Mouse (Mus musculus): ENCODE data around the gene Dennd6a. TPM values are rescaled to one million over a fixed set of nuclear protein-coding genes. Genes with fewer than 3 reads are reported as not detected.
"Not testable (repeated sequence)": the region's sequence is repeated elsewhere in the genome, so short reads cannot be mapped to it uniquely, and the experiment has no call there.

Dennd6a gene
- 16.5 and 18.5 TPM in 2 replicates for polyA plus RNA-seq (2014; fragmentation: Nextera tagmentation; extraction: Ambion mirVana)

GRCm38 (mm10) chr14:26573556-26573955, at the start of gene Dennd6a:
Gene Dennd6a (plus strand): TSS chr14:26573856.
- not testable (repeated sequence) for H3K4me1 ChIP-seq (ENCODE audit: control insufficient read depth, insufficient read depth, low read length); H3K4me2 ChIP-seq (ENCODE audit: low read length); H3K9me3 ChIP-seq (ENCODE audit: control insufficient read depth, low read length); H3K4me3 ChIP-seq (replicated peaks; ENCODE audit: low read depth, low read length); H3K36me3 ChIP-seq (ENCODE audit: control insufficient read depth, insufficient read depth, low read length); H3K27ac ChIP-seq (replicated peaks; ENCODE audit: low read depth, low read length); ATAC-seq (ENCODE audit: low FRiP score, low TSS enrichment); H3K27me3 ChIP-seq (ENCODE audit: control insufficient read depth, insufficient read depth, low read length); DNase-seq; H3K9ac ChIP-seq (replicated peaks; ENCODE audit: low read length)
- 87% methylated on average over 5 of the region's 5 CpGs for WGBS

- DNase-seq: no peak
Measured at GRCm38 (mm10) chr14:26525955-26526354, 47.7 kb upstream of the Dennd6a start.

GRCm38 (mm10) chr14:26528296-26528695, 45.4 kb upstream of the Dennd6a start:
- WGBS: 84% methylated on average over 2 of the region's 2 CpGs
- no peak overlapping the region for H3K4me2 ChIP-seq (ENCODE audit: low read length)
- no peak overlapping the region for H3K9ac ChIP-seq (replicated peaks; ENCODE audit: low read length)
- no peaks in the 10 kb centered on the region for H3K27me3 ChIP-seq (ENCODE audit: control insufficient read depth, insufficient read depth, low read length)
- H3K4me3 ChIP-seq (replicated peaks; ENCODE audit: low read depth, low read length): no peak overlapping the region
- DNase-seq (no peak), ATAC-seq (ENCODE audit: low FRiP score, low TSS enrichment) (no peak)
- H3K27ac ChIP-seq (replicated peaks; ENCODE audit: low read depth, low read length): no peak overlapping the region
- no peaks in the 10 kb centered on the region for H3K9me3 ChIP-seq (ENCODE audit: control insufficient read depth, low read length)
- 0 out of 2 replicates have a peak, but pooled peaks cover 3% of the 10 kb centered on the region for H3K36me3 ChIP-seq (ENCODE audit: control insufficient read depth, insufficient read depth, low read length)
- H3K4me1 ChIP-seq (ENCODE audit: control insufficient read depth, insufficient read depth, low read length): peaks cover 29% of the 10 kb centered on the region

More at GRCm38 (mm10) chr14:26525955-26526354, 47.7 kb upstream of the Dennd6a start:
- no peak overlapping the region for H3K4me2 ChIP-seq (ENCODE audit: low read length)
- peaks cover 10% of the 10 kb centered on the region for H3K4me1 ChIP-seq (ENCODE audit: control insufficient read depth, insufficient read depth, low read length)
- no peak overlapping the region for H3K9ac ChIP-seq (replicated peaks; ENCODE audit: low read length)
- 44% methylated on average over 3 of the region's 3 CpGs for WGBS
- no peaks in the 10 kb centered on the region for H3K27me3 ChIP-seq (ENCODE audit: control insufficient read depth, insufficient read depth, low read length)
- 0 out of 2 replicates have a peak, but pooled peaks cover 3% of the 10 kb centered on the region for H3K36me3 ChIP-seq (ENCODE audit: control insufficient read depth, insufficient read depth, low read length)
- ATAC-seq (ENCODE audit: low FRiP score, low TSS enrichment): no peak
- no peak overlapping the region for H3K27ac ChIP-seq (replicated peaks; ENCODE audit: low read depth, low read length)
- H3K9me3 ChIP-seq (ENCODE audit: control insufficient read depth, low read length): no peaks in the 10 kb centered on the region
- no peak overlapping the region for H3K4me3 ChIP-seq (replicated peaks; ENCODE audit: low read depth, low read length)

GRCm38 (mm10) chr14:26530350-26530749, 43.3 kb upstream of the Dennd6a start:
- no peak for ATAC-seq (ENCODE audit: low FRiP score, low TSS enrichment)
- Histone ChIP-seq H3K9ac (replicated peaks; ENCODE audit: low read length) (no peak overlapping the region), H3K27ac (replicated peaks; ENCODE audit: low read depth, low read length) (no peak overlapping the region), H3K4me1 (ENCODE audit: control insufficient read depth, insufficient read depth, low read length) (peaks cover 33% of the 10 kb centered on the region), H3K36me3 (ENCODE audit: control insufficient read depth, insufficient read depth, low read length) (no peaks in the 10 kb centered on the region), H3K27me3 (ENCODE audit: control insufficient read depth, insufficient read depth, low read length) (no peaks in the 10 kb centered on the region), H3K9me3 (ENCODE audit: control insufficient read depth, low read length) (no peaks in the 10 kb centered on the region), H3K4me2 (ENCODE audit: low read length) (peak overlapping the region; percentile 20; the same call in 1 of the 2 replicates), H3K4me3 (replicated peaks; ENCODE audit: low read depth, low read length) (no peak overlapping the region)
- 56% methylated on average over 7 of the region's 7 CpGs for WGBS
- DNase-seq: no peak

GRCm38 (mm10) chr14:26531410-26532313, 42.0 kb upstream of the Dennd6a start:
- ATAC-seq (ENCODE audit: low FRiP score, low TSS enrichment): no peak
- 0 out of 2 replicates have a peak overlapping the region, but pooled peaks have one; percentile 12 for H3K9ac ChIP-seq (replicated peaks; ENCODE audit: low read length)
- 0 out of 2 replicates have a peak overlapping the region, but pooled peaks have one; percentile 1 for H3K4me3 ChIP-seq (replicated peaks; ENCODE audit: low read depth, low read length)
- 86% methylated on average over 10 of the region's 10 CpGs for WGBS
- no peak overlapping the region for H3K27ac ChIP-seq (replicated peaks; ENCODE audit: low read depth, low read length)
- peaks cover 33% of the 10 kb centered on the region for H3K4me1 ChIP-seq (ENCODE audit: control insufficient read depth, insufficient read depth, low read length)
- no peaks in the 10 kb centered on the region for H3K27me3 ChIP-seq (ENCODE audit: control insufficient read depth, insufficient read depth, low read length)
- DNase-seq: no peak
- H3K4me2 ChIP-seq (ENCODE audit: low read length): peak overlapping the region; percentile 20
- H3K9me3 ChIP-seq (ENCODE audit: control insufficient read depth, low read length): no peaks in the 10 kb centered on the region
- H3K36me3 ChIP-seq (ENCODE audit: control insufficient read depth, insufficient read depth, low read length): no peaks in the 10 kb centered on the region

GRCm38 (mm10) chr14:26532752-26533151, 40.9 kb upstream of the Dennd6a start:
- Histone ChIP-seq H3K4me1 (ENCODE audit: control insufficient read depth, insufficient read depth, low read length) (peaks cover 33% of the 10 kb centered on the region), H3K27ac (replicated peaks; ENCODE audit: low read depth, low read length) (no peak overlapping the region), H3K9ac (replicated peaks; ENCODE audit: low read length) (peak overlapping the region; percentile 86), H3K4me3 (replicated peaks; ENCODE audit: low read depth, low read length) (peak overlapping the region; percentile 94), H3K4me2 (ENCODE audit: low read length) (peak overlapping the region; percentile 78), H3K36me3 (ENCODE audit: control insufficient read depth, insufficient read depth, low read length) (no peaks in the 10 kb centered on the region), H3K27me3 (ENCODE audit: control insufficient read depth, insufficient read depth, low read length) (no peaks in the 10 kb centered on the region), H3K9me3 (ENCODE audit: control insufficient read depth, low read length) (no peaks in the 10 kb centered on the region)
- DNase-seq (no peak), ATAC-seq (ENCODE audit: low FRiP score, low TSS enrichment) (no peak)
- WGBS: 65% methylated on average over 9 of the region's 9 CpGs

DNA sequence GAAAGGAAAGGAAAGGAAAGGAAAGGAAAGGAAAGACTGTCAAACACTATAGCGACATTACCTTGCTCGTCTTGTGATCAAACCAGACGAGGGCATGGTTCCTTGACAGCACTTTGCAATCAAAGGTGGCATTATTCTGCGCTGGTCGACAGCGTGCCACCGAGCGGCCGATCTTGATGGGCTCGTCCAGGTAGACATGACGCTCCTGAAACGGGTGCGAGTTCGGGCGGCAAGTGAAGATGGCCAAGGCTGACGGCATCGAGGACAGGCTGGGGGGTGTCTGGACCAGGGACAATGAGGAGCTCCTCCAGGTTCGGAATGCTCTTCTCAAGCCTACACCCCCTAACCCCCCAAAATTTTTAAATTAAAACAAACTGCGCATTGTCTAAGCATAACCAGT, 40.4 kb upstream of the Dennd6a start:
- Histone ChIP-seq H3K27ac (replicated peaks; ENCODE audit: low read depth, low read length) (no peak overlapping the region), H3K9me3 (ENCODE audit: control insufficient read depth, low read length) (no peaks in the 10 kb centered on the region), H3K27me3 (ENCODE audit: control insufficient read depth, insufficient read depth, low read length) (no peaks in the 10 kb centered on the region), H3K4me2 (ENCODE audit: low read length) (peak overlapping the region; percentile 78), H3K36me3 (ENCODE audit: control insufficient read depth, insufficient read depth, low read length) (no peaks in the 10 kb centered on the region), H3K4me1 (ENCODE audit: control insufficient read depth, insufficient read depth, low read length) (peaks cover 33% of the 10 kb centered on the region), H3K9ac (replicated peaks; ENCODE audit: low read length) (peak overlapping the region; percentile 86), H3K4me3 (replicated peaks; ENCODE audit: low read depth, low read length) (peak overlapping the region; percentile 94)
- ATAC-seq (ENCODE audit: low FRiP score, low TSS enrichment) (no peak), DNase-seq (no peak)
- WGBS: 29% methylated on average over 19 of the region's 19 CpGs

DNA sequence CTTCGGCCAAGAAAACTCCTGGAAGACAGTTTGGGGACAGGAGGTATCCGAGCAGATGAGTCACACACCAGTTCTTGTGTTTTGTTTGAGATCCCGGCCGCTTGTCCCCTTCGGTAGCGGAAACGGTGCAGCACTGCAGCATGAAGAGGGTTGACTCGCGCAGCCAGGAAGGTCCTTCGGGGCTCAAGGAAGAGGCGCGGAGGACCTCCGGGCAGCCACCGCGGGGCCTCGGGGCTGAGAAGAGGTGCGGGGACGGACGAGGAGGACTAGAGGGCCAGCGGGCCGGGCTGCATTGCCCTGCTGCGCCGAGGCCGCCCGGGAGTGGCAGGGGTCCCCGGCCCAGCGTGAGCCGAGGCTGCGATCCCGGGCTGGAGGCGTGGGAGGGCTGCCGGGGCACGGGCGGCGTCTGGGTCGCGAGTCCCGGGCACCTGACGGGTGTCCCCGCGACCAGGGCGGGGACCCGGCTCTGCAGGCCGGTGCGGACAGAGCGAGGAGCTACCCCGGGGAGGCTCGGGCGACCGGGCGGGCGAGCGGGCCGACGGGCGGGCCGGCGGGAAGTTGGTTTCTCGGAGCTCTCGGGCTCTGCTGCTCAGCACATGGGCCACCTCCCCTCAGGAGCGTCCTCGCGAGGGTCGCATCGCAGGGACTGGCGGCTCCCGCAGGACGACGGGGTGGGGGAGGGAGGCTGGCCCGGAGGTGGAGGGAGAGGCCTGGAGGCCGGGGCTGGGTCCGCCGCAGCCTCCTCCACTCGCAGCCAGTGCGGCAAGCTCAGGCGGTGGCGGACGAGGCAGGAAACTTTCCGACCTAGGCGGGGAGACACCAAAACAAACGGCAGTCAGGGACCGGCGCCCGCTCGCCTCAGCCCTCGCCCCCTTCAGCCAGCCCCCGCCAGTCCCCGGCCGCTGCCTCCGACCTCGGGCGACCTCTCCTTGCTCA, 39.6 kb upstream of the Dennd6a start:
- Histone ChIP-seq H3K27me3 (ENCODE audit: control insufficient read depth, insufficient read depth, low read length) (no peaks in the 10 kb centered on the region), H3K9ac (replicated peaks; ENCODE audit: low read length) (peak overlapping the region; percentile 86), H3K27ac (replicated peaks; ENCODE audit: low read depth, low read length) (peak overlapping the region; percentile 82), H3K4me2 (ENCODE audit: low read length) (peak overlapping the region; percentile 78), H3K36me3 (ENCODE audit: control insufficient read depth, insufficient read depth, low read length) (no peaks in the 10 kb centered on the region), H3K4me1 (ENCODE audit: control insufficient read depth, insufficient read depth, low read length) (peaks cover 33% of the 10 kb centered on the region), H3K9me3 (ENCODE audit: control insufficient read depth, low read length) (no peaks in the 10 kb centered on the region), H3K4me3 (replicated peaks; ENCODE audit: low read depth, low read length) (peak overlapping the region; percentile 94)
- peak; percentile 91 for ATAC-seq (ENCODE audit: low FRiP score, low TSS enrichment)
- DNase-seq: peak; percentile 70
- WGBS: under 1% methylated on average over 92 of the region's 92 CpGs

All from midbrain, embryonic 14.5 days (tissue).